Mouse (Mus musculus) cerebellum, adult 2 months (tissue): ENCODE results near the gene Zdhhc4. TPM values are rescaled to one million over a fixed set of nuclear protein-coding genes. Genes with fewer than 3 reads are reported as not detected.

ENCODE experiments used
- DNase-seq, 2 experiments: peaks; one replicate each; pipeline ENCODE4 v3.0.0; 2021
- H3K27ac ChIP-seq: fragments of 200-500 bp; 2 replicates; pipeline ENCODE4 v1.5.1; 2012; ENCODE audit warnings: low read length, control low read depth, inconsistent platforms; ENCODE audit not compliant: insufficient read depth
- H3K27me3 ChIP-seq: fragments of 200-500 bp; 2 replicates; pipeline ENCODE4 v1.6.1; 2012; ENCODE audit warnings: inconsistent platforms, mild to moderate bottlenecking, low read length, moderate library complexity; ENCODE audit not compliant: control insufficient read depth, insufficient read depth
- H3K4me1 ChIP-seq: fragments of 200-500 bp; 2 replicates; pipeline ENCODE4 v1.6.1; 2011; ENCODE audit warnings: low read length; ENCODE audit not compliant: control insufficient read depth, insufficient read depth
- H3K4me3 ChIP-seq: fragments of 200-500 bp; replicated peaks from 2 replicates; pipeline ENCODE3; 2011; ENCODE audit warnings: mild to moderate bottlenecking, low read depth, low read length, control low read depth; ENCODE audit not compliant: insufficient read depth
- CTCF ChIP-seq: fragments of 200-500 bp; IDR thresholded peaks from 2 replicates; pipeline ENCODE4 v1.5.1; 2011; ENCODE audit warnings: low read depth, mild to moderate bottlenecking, control low read depth, low read length, moderate library complexity, borderline replicate concordance; ENCODE audit not compliant: insufficient read depth
- POLR2A ChIP-seq: fragments of 200-500 bp; IDR thresholded peaks from 2 replicates; pipeline ENCODE4 v1.6.1; 2011; ENCODE audit warnings: low read length, control low read depth, borderline replicate concordance; ENCODE audit not compliant: insufficient read depth
- WGBS: fragments of 180-500 bp; shearing (Covaris S2); methylation state at CpG from one replicate; pipeline ENCODE4 v1.1.7; 2018; 5-methylcytosine and 5-hydroxymethylcytosine counted together
- polyA plus RNA-seq: library from polyadenylated mRNA; depleted of rRNA; stranded (reverse); fragments of >200 nt; gene quantifications from 2 replicates; pipeline ENCODE4 v1.2.3, GENCODE M21; 2012

The Zdhhc4 gene
- polyA plus RNA-seq, 1 experiment = 68.3 TPM

- TF ChIP-seq CTCF (no peak), POLR2A (no peak)
- peak in 1 of 2 experiments; percentile 59 for DNase-seq
- Histone ChIP-seq H3K4me3 (no peak overlapping the region), H3K4me1 (peaks cover 9% of the 10 kb centered on the region), H3K27me3 (no peaks in the 10 kb centered on the region), H3K27ac (no peak overlapping the region)
- WGBS = 55% methylated on average over 5 of the region's 5 CpGs
These were observed 12.3 kb downstream of the Zdhhc4 start for GRCm38 (mm10) chr5:143316605-143317287.

GRCm38 (mm10) chr5:143315514-143315888, 13.6 kb downstream of the Zdhhc4 start:
- DNase-seq = no peak
- Histone ChIP-seq H3K4me3 (no peak overlapping the region), H3K4me1 (peaks cover 9% of the 10 kb centered on the region; the same call in 1 of the 2 replicates), H3K27me3 (no peaks in the 10 kb centered on the region), H3K27ac (no peak overlapping the region)
- WGBS = 17% methylated on average over 8 of the region's 8 CpGs
- TF ChIP-seq CTCF = no peak
- TF ChIP-seq POLR2A = no peak

- no peaks in the 10 kb centered on the region for H3K27me3 ChIP-seq
- peak within 1 kb of the TSS; percentile 72 for H3K4me3 ChIP-seq
- H3K4me1 ChIP-seq = peaks cover 9% of the 10 kb centered on the region; the same call in 1 of the 2 replicates
- TF ChIP-seq CTCF = peak; percentile 68
- TF ChIP-seq POLR2A = peak; percentile 49; the same call in 1 of the 2 replicates
- WGBS = 1% methylated on average over 101 of the region's 101 CpGs
- H3K27ac ChIP-seq = peak within 1 kb of the TSS; percentile 31
- peak; percentile 88 to 92 for DNase-seq
These were observed 14.1 kb downstream of the Zdhhc4 start, which contains the start of gene E130309D02Rik for GRCm38 (mm10) chr5:143314730-143315513. E130309D02Rik (minus strand) TSS chr5:143315360.

- H3K4me3 ChIP-seq = peak overlapping the region; percentile 72
- H3K27ac ChIP-seq = peak overlapping the region; percentile 31
- WGBS = 2% methylated on average over 16 of the region's 16 CpGs
- DNase-seq = no peak
- no peak for TF ChIP-seq POLR2A
- TF ChIP-seq CTCF = no peak
- peaks cover 9% of the 10 kb centered on the region; the same call in 1 of the 2 replicates for H3K4me1 ChIP-seq
- no peaks in the 10 kb centered on the region for H3K27me3 ChIP-seq
These were observed 14.8 kb downstream of the Zdhhc4 start for GRCm38 (mm10) chr5:143314183-143314729.

- no peak for TF ChIP-seq POLR2A
- peak; percentile 92 for TF ChIP-seq CTCF
- WGBS = 34% methylated on average over 8 of the region's 8 CpGs
These were observed 17.2 kb downstream of the Zdhhc4 start for GRCm38 (mm10) chr5:143311886-143312285.

GRCm38 (mm10) chr5:143309916-143310315, 19.1 kb downstream of the Zdhhc4 start:
- TF ChIP-seq POLR2A (no peak), CTCF (no peak)
- no peak overlapping the region for H3K27ac ChIP-seq
- no peak overlapping the region for H3K4me3 ChIP-seq
- no peaks in the 10 kb centered on the region for H3K27me3 ChIP-seq
- no peak for DNase-seq
- peaks cover 17% of the 10 kb centered on the region for H3K4me1 ChIP-seq
- WGBS = 98% methylated on average over 7 of the region's 7 CpGs

More at GRCm38 (mm10) chr5:143311886-143312285, 17.2 kb downstream of the Zdhhc4 start:
- peak; percentile 74 to 84 for DNase-seq
- H3K4me1 ChIP-seq = peaks cover 17% of the 10 kb centered on the region
- no peak overlapping the region for H3K27ac ChIP-seq
- no peak overlapping the region for H3K4me3 ChIP-seq
- H3K27me3 ChIP-seq = no peaks in the 10 kb centered on the region

- no peak for DNase-seq
- H3K27ac ChIP-seq = no peak overlapping the region
- no peak overlapping the region for H3K4me3 ChIP-seq
- 88% methylated on average over 5 of the region's 5 CpGs for WGBS
- no peaks in the 10 kb centered on the region for H3K27me3 ChIP-seq
- H3K4me1 ChIP-seq = peaks cover 17% of the 10 kb centered on the region
- TF ChIP-seq CTCF (no peak), POLR2A (no peak)
These were observed 20.2 kb downstream of the Zdhhc4 start for GRCm38 (mm10) chr5:143308825-143309224.
